Mouse (Mus musculus) inflammation-experienced regulatory T-cells (primary cell): Measurements from ENCODE around the gene Gm3532. TPM values are rescaled to one million over a fixed set of nuclear protein-coding genes. Genes with fewer than 3 reads are reported as not detected.

Experiments used
- polyA plus RNA-seq, 2 experiments: library from polyadenylated mRNA; unstranded; fragments of 100-300 nt; shearing (Covaris generic); gene quantifications; one replicate each; pipeline ENCODE4 v1.2.1; 2017

The Gm3532 gene
- polyA plus RNA-seq, result under 1 TPM; 0.18 to 0.21 TPM

GRCm38 (mm10) chr14:5538196-5538595 lies at the start of gene Gm3532:
Gene Gm3532 (plus strand): TSS chr14:5538496.

DNA sequence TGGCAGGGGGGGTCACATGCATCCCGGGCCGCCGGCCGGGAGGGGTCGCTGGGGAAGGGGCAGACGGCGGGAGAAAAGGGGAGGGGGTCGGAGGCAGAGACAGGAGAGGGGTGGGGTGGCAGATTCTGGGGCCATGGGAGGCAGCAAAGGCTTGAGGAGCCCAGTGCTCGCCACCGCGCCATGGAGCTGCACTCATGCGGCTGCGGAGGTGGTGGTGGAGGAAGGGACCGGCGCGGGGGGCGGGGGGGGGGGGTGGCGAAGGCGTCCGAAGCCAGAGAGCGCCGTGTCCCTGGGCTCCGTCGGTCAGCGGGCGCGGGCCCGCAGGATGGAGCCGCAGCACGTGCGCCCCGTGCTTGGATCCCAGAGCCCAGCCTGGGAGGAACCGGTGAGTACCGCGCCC lies 36.9 kb upstream of the Gm3532 start, which contains the start of gene Gm3488:
TSS of gene Gm3488 (plus strand) at position 301 of the 400 bp plus-strand sequence.

Other genes with a start within 250 kb of the Gm3532 start
- not detected for gene Gm3542, start 203.6 kb upstream of the Gm3532 start, polyA plus RNA-seq
- 10 to 100 TPM in 1 of 2 experiments, not detected in 1; 12.7 TPM for gene Gm3500, start 149.4 kb upstream of the Gm3532 start, polyA plus RNA-seq
- 1 to 10 TPM in 1 of 2 experiments, under 1 TPM in 1; 0.95 to 2.3 TPM for gene Gm3194, start 83.0 kb upstream of the Gm3532 start, polyA plus RNA-seq
- under 1 TPM in 1 of 2 experiments, not detected in 1; 0.20 TPM for gene Gm8246, start 60.7 kb upstream of the Gm3532 start, polyA plus RNA-seq
- gene Gm3187, start 54.3 kb upstream of the Gm3532 start, polyA plus RNA-seq, result not detected
- 10 to 100 TPM in 1 of 2 experiments, 1 to 10 TPM in 1; 1.6 to 10.8 TPM for gene Gm3488, start 36.8 kb upstream of the Gm3532 start, polyA plus RNA-seq
- not detected for gene Gm8265, start 94.5 kb downstream of the Gm3532 start, polyA plus RNA-seq
- not detected for gene Gm9603, start 149.0 kb downstream of the Gm3532 start, polyA plus RNA-seq
- gene Gm3373, start 203.1 kb downstream of the Gm3532 start, polyA plus RNA-seq, result 1 to 10 TPM; 1.2 to 3.3 TPM